Mouse (Mus musculus) thymus, adult 2 months (tissue): ENCODE data around the gene Ppat.

Experiments used
- CTCF ChIP-seq: fragments of 200-500 bp; IDR thresholded peaks from 2 replicates; pipeline ENCODE4 v1.5.1; 2012; ENCODE audit warnings: mild to moderate bottlenecking, control low read depth, low read length, moderate library complexity, borderline replicate concordance; ENCODE audit not compliant: control insufficient read depth, poor library complexity, insufficient read depth; ENCODE audit errors: extremely low read depth
- POLR2A ChIP-seq: fragments of 200-500 bp; IDR thresholded peaks from 2 replicates; pipeline ENCODE4 v1.6.1; 2012; ENCODE audit warnings: mild to moderate bottlenecking, low read length, control low read depth, moderate library complexity; ENCODE audit not compliant: control insufficient read depth, poor library complexity, insufficient read depth; ENCODE audit errors: extremely low read depth

DNA sequence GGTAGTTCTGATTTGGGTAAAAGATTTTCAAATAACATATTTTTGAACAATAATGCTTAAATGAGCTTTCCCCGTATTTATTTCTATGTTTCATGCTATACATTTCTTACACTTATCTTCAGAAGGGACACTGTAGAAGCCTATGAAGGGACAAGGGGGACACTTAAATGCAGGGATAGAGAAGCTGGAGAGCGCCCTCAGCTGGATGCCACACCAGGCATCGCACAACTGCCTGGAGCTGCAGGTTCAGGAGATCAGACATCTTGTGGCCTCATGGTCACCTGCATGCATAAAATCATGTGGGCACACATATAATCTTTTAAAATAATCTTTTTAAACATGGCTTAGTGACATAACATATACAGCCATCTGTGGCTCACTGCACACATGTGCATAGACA lies 13.3 kb upstream of the Ppat start:
- TF ChIP-seq CTCF (no peak), POLR2A (no peak)
